Mouse (Mus musculus): ENCODE measurements around the gene Tbc1d22b. TPM values are rescaled to one million over a fixed set of nuclear protein-coding genes. Genes with fewer than 3 reads are reported as not detected.
A peak's percentile ranks its signal among the peaks of the same experiment; 100 is the strongest.
"Not testable (repeated sequence)": the region's sequence is repeated elsewhere in the genome, so short reads cannot be mapped to it uniquely, and the experiment has no call there.

The Tbc1d22b gene
- total RNA-seq, 4 experiments from 2014 or later: 11.3 to 13.5 (median 11.9) TPM

GRCm38 (mm10) chr17:29589221-29589898 lies 39.8 kb downstream of the Tbc1d22b start:
- no peak for DNase-seq (ENCODE audit: low spot score)

GRCm38 (mm10) chr17:29595891-29596770 lies 46.5 kb downstream of the Tbc1d22b start:
- no peak for DNase-seq (ENCODE audit: low spot score)

- no peak for DNase-seq (ENCODE audit: low spot score)
Measured at GRCm38 (mm10) chr17:29596771-29597132, 47.2 kb downstream of the Tbc1d22b start.

- no peak for DNase-seq (ENCODE audit: low spot score)
Measured at GRCm38 (mm10) chr17:29599051-29599450, 49.5 kb downstream of the Tbc1d22b start.

GRCm38 (mm10) chr17:29599537-29599936 lies 50.0 kb downstream of the Tbc1d22b start:
- no peak for DNase-seq (ENCODE audit: low spot score)

- DNase-seq (ENCODE audit: low spot score): peak; percentile 13
Measured at GRCm38 (mm10) chr17:29601391-29601790, 51.8 kb downstream of the Tbc1d22b start.

- DNase-seq (ENCODE audit: low spot score): peak; percentile 71
Measured at GRCm38 (mm10) chr17:29603283-29603682, 53.7 kb downstream of the Tbc1d22b start.

- not testable (repeated sequence) for DNase-seq (ENCODE audit: low spot score)
Measured at GRCm38 (mm10) chr17:29613453-29613852, 63.9 kb downstream of the Tbc1d22b start.

GRCm38 (mm10) chr17:29614115-29615023 lies 64.8 kb downstream of the Tbc1d22b start, which contains the start of the genes Rnf8 and Gm28043:
TSS of gene Rnf8 (plus strand) at chr17:29614790.
TSS of gene Gm28043 (plus strand) at chr17:29614876.
- peak; percentile 92 for DNase-seq (ENCODE audit: low spot score)

GRCm38 (mm10) chr17:29615024-29615551 lies 65.5 kb downstream of the Tbc1d22b start:
- DNase-seq (ENCODE audit: low spot score): no peak

GRCm38 (mm10) chr17:29615616-29616015 lies 66.0 kb downstream of the Tbc1d22b start:
- no peak for DNase-seq (ENCODE audit: low spot score)

GRCm38 (mm10) chr17:29619231-29619630 lies 69.6 kb downstream of the Tbc1d22b start:
- DNase-seq (ENCODE audit: low spot score): no peak

- DNase-seq (ENCODE audit: low spot score): no peak
Measured at GRCm38 (mm10) chr17:29623488-29623887, 73.9 kb downstream of the Tbc1d22b start.

- no peak for DNase-seq (ENCODE audit: low spot score)
Measured at GRCm38 (mm10) chr17:29627285-29627684, 77.7 kb downstream of the Tbc1d22b start.

GRCm38 (mm10) chr17:29628946-29629345 lies 79.4 kb downstream of the Tbc1d22b start:
- no peak for DNase-seq (ENCODE audit: low spot score)

GRCm38 (mm10) chr17:29629620-29630019 lies 80.0 kb downstream of the Tbc1d22b start:
- no peak for DNase-seq (ENCODE audit: low spot score)

GRCm38 (mm10) chr17:29632312-29632711 lies 82.7 kb downstream of the Tbc1d22b start:
- no peak for DNase-seq (ENCODE audit: low spot score)

GRCm38 (mm10) chr17:29635492-29635891 lies 85.9 kb downstream of the Tbc1d22b start:
- no peak for DNase-seq (ENCODE audit: low spot score)

- DNase-seq (ENCODE audit: low spot score): no peak
Measured at GRCm38 (mm10) chr17:29636118-29636517, 86.5 kb downstream of the Tbc1d22b start.

GRCm38 (mm10) chr17:29637377-29637776 lies 87.8 kb downstream of the Tbc1d22b start:
- peak; percentile 37 for DNase-seq (ENCODE audit: low spot score)

- no peak for DNase-seq (ENCODE audit: low spot score)
Measured at GRCm38 (mm10) chr17:29637895-29638294, 88.3 kb downstream of the Tbc1d22b start.
